Mouse (Mus musculus) liver, postnatal 0 days (tissue): ENCODE data around the gene Drd5. TPM values are rescaled to one million over a fixed set of nuclear protein-coding genes. Genes with fewer than 3 reads are reported as not detected.

ENCODE experiments used
- ATAC-seq: fragments of 200-750 bp; cut with Nextera tagmentation; 2 replicates; pipeline ENCODE4 v1.8.0; 2017; ENCODE audit warnings: mild to moderate bottlenecking, moderate library complexity
- DNase-seq: peaks from one replicate; pipeline ENCODE4 v3.0.0-alpha.2; 2016
- H3K27ac ChIP-seq: fragments of 300-500 bp; sonication (generic); 2 replicates; pipeline ENCODE4 v1.5.1; 2014; ENCODE audit warnings: antibody characterized with exemption, moderate library complexity, mild to moderate bottlenecking, low read depth
- H3K27me3 ChIP-seq: fragments of 300-500 bp; sonication (generic); 2 replicates; pipeline ENCODE4 v1.6.1; 2014; ENCODE audit warnings: low read length, control low read depth, mixed read lengths; ENCODE audit not compliant: insufficient read depth
- H3K36me3 ChIP-seq: fragments of 300-500 bp; sonication (generic); replicated peaks from 2 replicates; pipeline ENCODE4 v1.6.1; 2014; ENCODE audit warnings: mild to moderate bottlenecking, control low read depth, low read length, moderate library complexity, mixed read lengths; ENCODE audit not compliant: insufficient read depth
- H3K4me1 ChIP-seq: fragments of 300-500 bp; sonication (generic); 2 replicates; pipeline ENCODE4 v1.6.1; 2014; ENCODE audit warnings: antibody characterized with exemption, mild to moderate bottlenecking, control low read depth; ENCODE audit not compliant: insufficient read depth
- H3K4me2 ChIP-seq: fragments of 300-500 bp; sonication (generic); 2 replicates; pipeline ENCODE4 v1.6.1; 2014; ENCODE audit warnings: low read depth, mild to moderate bottlenecking, low read length, moderate library complexity, mixed read lengths
- H3K4me3 ChIP-seq: fragments of 300-500 bp; sonication (generic); 2 replicates; pipeline ENCODE4 v1.5.1; 2014; ENCODE audit warnings: low read depth, low read length
- H3K9ac ChIP-seq: fragments of 300-500 bp; sonication (generic); replicated peaks from 2 replicates; pipeline ENCODE4 v1.6.1; 2014; ENCODE audit warnings: mild to moderate bottlenecking, moderate library complexity
- H3K9me3 ChIP-seq: fragments of 300-500 bp; sonication (generic); 2 replicates; pipeline ENCODE4 v1.6.1; 2016; ENCODE audit warnings: mild to moderate bottlenecking, control low read depth, low read length, mixed read lengths
- CTCF ChIP-seq: sonication (generic); IDR thresholded peaks from 2 replicates; pipeline ENCODE4 v1.5.1; 2016; ENCODE audit warnings: antibody characterized with exemption, low read depth
- EP300 ChIP-seq: IDR thresholded peaks from 2 replicates; pipeline ENCODE4 v1.6.1; 2016; ENCODE audit warnings: antibody characterized with exemption, low read depth, mild to moderate bottlenecking
- WGBS: fragments of 180-500 bp; shearing (Covaris S2); extraction: QIAGEN DNeasy Blood & Tissue Kit; methylation state at CpG from one replicate; pipeline ENCODE4 v1.1.7; 2014; ENCODE audit not compliant: insufficient replicate concordance; 5-methylcytosine and 5-hydroxymethylcytosine counted together
- polyA plus RNA-seq: library from polyadenylated mRNA; unstranded; fragments of >200 nt; fragmentation: Nextera tagmentation; extraction: Ambion mirVana; gene quantifications from 2 replicates; pipeline ENCODE4 v1.2.1, GENCODE M21; 2015

The Drd5 gene
- polyA plus RNA-seq, 1 experiment from 2014 or later = not detected

GRCm38 (mm10) chr5:38305241-38305640 lies 13.9 kb upstream of the Drd5 start:
- no peaks in the 10 kb centered on the region for H3K36me3 ChIP-seq
- WGBS = 67% methylated on average over 2 of the region's 2 CpGs
- no peak overlapping the region for H3K4me2 ChIP-seq
- no peaks in the 10 kb centered on the region for H3K9me3 ChIP-seq
- DNase-seq = no peak
- ATAC-seq = no peak
- H3K4me3 ChIP-seq = no peak overlapping the region
- H3K27me3 ChIP-seq = no peaks in the 10 kb centered on the region
- H3K27ac ChIP-seq = no peak overlapping the region
- no peak overlapping the region for H3K9ac ChIP-seq
- H3K4me1 ChIP-seq = no peaks in the 10 kb centered on the region; the same call in 1 of the 2 replicates
- TF ChIP-seq CTCF (no peak), EP300 (no peak)

- Histone ChIP-seq H3K9me3 (no peaks in the 10 kb centered on the region), H3K4me3 (peak overlapping the region; percentile 15), H3K4me1 (no peaks in the 10 kb centered on the region; the same call in 1 of the 2 replicates), H3K27me3 (no peaks in the 10 kb centered on the region), H3K36me3 (no peaks in the 10 kb centered on the region), H3K9ac (no peak overlapping the region), H3K27ac (no peak overlapping the region), H3K4me2 (peak overlapping the region; percentile 62)
- ATAC-seq (peak; percentile 83), DNase-seq (peak; percentile 89)
- TF ChIP-seq CTCF (peak; percentile 96), EP300 (no peak)
- WGBS = 10% methylated on average over 26 of the region's 26 CpGs
These were observed 11.7 kb upstream of the Drd5 start for GRCm38 (mm10) chr5:38307255-38308101.

GRCm38 (mm10) chr5:38308873-38309272 lies 10.3 kb upstream of the Drd5 start:
- Histone ChIP-seq H3K4me2 (no peak overlapping the region), H3K9me3 (no peaks in the 10 kb centered on the region), H3K4me1 (no peaks in the 10 kb centered on the region; the same call in 1 of the 2 replicates), H3K27ac (no peak overlapping the region), H3K9ac (no peak overlapping the region), H3K36me3 (no peaks in the 10 kb centered on the region), H3K4me3 (no peak overlapping the region), H3K27me3 (no peaks in the 10 kb centered on the region)
- no peak for TF ChIP-seq EP300
- TF ChIP-seq CTCF = peak; percentile 66
- DNase-seq (peak; percentile 67), ATAC-seq (peak; percentile 52; the same call in 1 of the 2 replicates)
- 41% methylated on average over 5 of the region's 5 CpGs for WGBS

- Histone ChIP-seq H3K4me2 (no peak overlapping the region), H3K4me1 (no peaks in the 10 kb centered on the region; the same call in 1 of the 2 replicates), H3K4me3 (no peak overlapping the region), H3K9ac (no peak overlapping the region), H3K36me3 (no peaks in the 10 kb centered on the region), H3K9me3 (no peaks in the 10 kb centered on the region), H3K27me3 (no peaks in the 10 kb centered on the region), H3K27ac (no peak overlapping the region)
- TF ChIP-seq EP300 (no peak), CTCF (no peak)
- DNase-seq (no peak), ATAC-seq (no peak)
- 63% methylated on average over 3 of the region's 3 CpGs for WGBS
These were observed 9.4 kb upstream of the Drd5 start for GRCm38 (mm10) chr5:38309795-38310194.

GRCm38 (mm10) chr5:38333381-38333780 lies 14.2 kb downstream of the Drd5 start:
- H3K4me2 ChIP-seq = no peak overlapping the region
- no peak overlapping the region for H3K4me3 ChIP-seq
- no peaks in the 10 kb centered on the region for H3K36me3 ChIP-seq
- TF ChIP-seq EP300 (no peak), CTCF (no peak)
- no peaks in the 10 kb centered on the region for H3K9me3 ChIP-seq
- H3K9ac ChIP-seq = no peak overlapping the region
- DNase-seq = no peak
- no peaks in the 10 kb centered on the region for H3K27me3 ChIP-seq
- H3K4me1 ChIP-seq = no peaks in the 10 kb centered on the region
- WGBS = 40% methylated on average over 4 of the region's 4 CpGs
- no peak overlapping the region for H3K27ac ChIP-seq
- no peak for ATAC-seq

GRCm38 (mm10) chr5:38334582-38334981 lies 15.4 kb downstream of the Drd5 start:
- TF ChIP-seq EP300 = no peak
- TF ChIP-seq CTCF = no peak
- H3K9me3 ChIP-seq = no peaks in the 10 kb centered on the region
- WGBS = 31% methylated on average over 1 of the region's 1 CpGs
- no peak for DNase-seq
- no peak overlapping the region for H3K4me3 ChIP-seq
- H3K4me1 ChIP-seq = no peaks in the 10 kb centered on the region
- H3K36me3 ChIP-seq = no peaks in the 10 kb centered on the region
- H3K27me3 ChIP-seq = no peaks in the 10 kb centered on the region
- no peak overlapping the region for H3K4me2 ChIP-seq
- no peak overlapping the region for H3K27ac ChIP-seq
- no peak for ATAC-seq
- no peak overlapping the region for H3K9ac ChIP-seq
